Mouse (Mus musculus) layer of hippocampus, postnatal 10 days (tissue): ENCODE data around the gene H2-M10.6. TPM values are rescaled to one million over a fixed set of nuclear protein-coding genes. Genes with fewer than 3 reads are reported as not detected.
"Not testable (repeated sequence)": the region's sequence is repeated elsewhere in the genome, so short reads cannot be mapped to it uniquely, and the experiment has no call there.

Experiments used
- DNase-seq, 2 experiments: peaks; one replicate each; pipeline ENCODE4 v3.0.0; 2021; ENCODE audit warnings: low spot score in 2 of 2
- long read RNA-seq: library from polyadenylated mRNA; stranded (forward); transcript quantifications from one replicate; pipeline ENCODE4 v2.0.0, GENCODE M21; 2023
- total RNA-seq, 2 experiments: library from RNA; stranded (reverse); gene quantifications; 2 replicates each; pipeline ENCODE4 v1.2.3; 2021

Gene H2-M10.6
- not detected for total RNA-seq
- long read RNA-seq = 0 reads

- DNase-seq = no peak
Measured at GRCm38 (mm10) chr17:36811871-36812270, at the start of gene H2-M10.6. TSS of gene H2-M10.6 (plus strand) at chr17:36812171.

- DNase-seq = no peak
Measured at GRCm38 (mm10) chr17:36763816-36764215, 48.2 kb upstream of the H2-M10.6 start.

- DNase-seq = peak; percentile 45 to 51
Measured at GRCm38 (mm10) chr17:36764244-36764643, 47.7 kb upstream of the H2-M10.6 start.

- DNase-seq = not testable (repeated sequence)
Measured at GRCm38 (mm10) chr17:36765403-36765802, 46.6 kb upstream of the H2-M10.6 start.

- DNase-seq = not testable (repeated sequence)
Measured at GRCm38 (mm10) chr17:36772610-36773009, 39.4 kb upstream of the H2-M10.6 start, which contains the start of gene H2-M10.5. TSS of gene H2-M10.5 (plus strand) at chr17:36772910.

- DNase-seq = no peak
Measured at GRCm38 (mm10) chr17:36781533-36781932, 30.4 kb upstream of the H2-M10.6 start.

GRCm38 (mm10) chr17:36786483-36786886 is 25.5 kb upstream of the H2-M10.6 start:
- peak; percentile 40 to 42 for DNase-seq

- DNase-seq = no peak
Measured at GRCm38 (mm10) chr17:36788351-36788750, 23.6 kb upstream of the H2-M10.6 start.

GRCm38 (mm10) chr17:36788801-36789200 is 23.2 kb upstream of the H2-M10.6 start:
- DNase-seq = peak; percentile 80 to 82

GRCm38 (mm10) chr17:36799493-36799892 is 12.5 kb upstream of the H2-M10.6 start:
- DNase-seq = no peak

GRCm38 (mm10) chr17:36799921-36800462 is 12.0 kb upstream of the H2-M10.6 start:
- DNase-seq = not testable (repeated sequence)

- DNase-seq = peak; percentile 58 to 64
Measured at GRCm38 (mm10) chr17:36824005-36824404, 12.0 kb downstream of the H2-M10.6 start.

GRCm38 (mm10) chr17:36825525-36825924 is 13.6 kb downstream of the H2-M10.6 start:
- no peak for DNase-seq

- DNase-seq = peak; percentile 82 to 87
Measured at GRCm38 (mm10) chr17:36826002-36826401, 14.0 kb downstream of the H2-M10.6 start.

- no peak for DNase-seq
Measured at GRCm38 (mm10) chr17:36828488-36828887, 16.5 kb downstream of the H2-M10.6 start.

GRCm38 (mm10) chr17:36830470-36830869 is 18.5 kb downstream of the H2-M10.6 start:
- DNase-seq = no peak

GRCm38 (mm10) chr17:36832694-36833093 is 20.7 kb downstream of the H2-M10.6 start:
- DNase-seq = no peak

- peak; percentile 51 to 57 for DNase-seq
Measured at GRCm38 (mm10) chr17:36835591-36836426, 23.8 kb downstream of the H2-M10.6 start.

GRCm38 (mm10) chr17:36836427-36836812 is 24.4 kb downstream of the H2-M10.6 start:
- no peak for DNase-seq

- peak; percentile 98 to 99 for DNase-seq
Measured at GRCm38 (mm10) chr17:36836874-36837647, 25.1 kb downstream of the H2-M10.6 start, which contains the start of gene Trim26. TSS of gene Trim26 (plus strand) at chr17:36837134.

- DNase-seq = no peak
Measured at GRCm38 (mm10) chr17:36839001-36839400, 27.0 kb downstream of the H2-M10.6 start.

GRCm38 (mm10) chr17:36839931-36840330 is 28.0 kb downstream of the H2-M10.6 start:
- DNase-seq = no peak
